Mouse (Mus musculus) liver, embryonic 14.5 days (tissue): ENCODE data around the gene H1foo. TPM values are rescaled to one million over a fixed set of nuclear protein-coding genes. Genes with fewer than 3 reads are reported as not detected.

Source experiments
- ATAC-seq: fragments of 200-750 bp; cut with Nextera tagmentation; 2 replicates; pipeline ENCODE4 v1.8.0; 2017; ENCODE audit warnings: moderate number of reproducible peaks, mild to moderate bottlenecking, moderate library complexity; ENCODE audit not compliant: insufficient read depth
- DNase-seq, 3 experiments: peaks; one replicate each; pipeline ENCODE4 v3.0.0-alpha.2; 2012 to 2013; ENCODE audit warnings: low read depth in 3 of 3, low spot score in 3 of 3
- H3K27ac ChIP-seq: fragments of 300-500 bp; sonication (generic); 2 replicates; pipeline ENCODE4 v1.5.1; 2014; ENCODE audit warnings: moderate library complexity, mild to moderate bottlenecking, control low read depth, inconsistent platforms
- H3K27me3 ChIP-seq: fragments of 300-500 bp; sonication (generic); 2 replicates; pipeline ENCODE4 v1.6.1; 2014; ENCODE audit warnings: mild to moderate bottlenecking, low read length, moderate library complexity; ENCODE audit not compliant: control insufficient read depth, insufficient read depth
- H3K36me3 ChIP-seq: fragments of 300-500 bp; sonication (generic); replicated peaks from 2 replicates; pipeline ENCODE4 v1.6.1; 2014; ENCODE audit warnings: low read depth; ENCODE audit not compliant: control insufficient read depth, insufficient read depth
- H3K4me1 ChIP-seq, 2 experiments: fragments of 200-500 bp in 1 of 2; fragments of 300-500 bp in 1 of 2; sonication (generic) in 1 of 2; replicated peaks; 2 replicates each; pipeline ENCODE4 v1.6.1; 2012 to 2014; ENCODE audit warnings: antibody characterized with exemption in 1 of 2, inconsistent platforms in 1 of 2, low read length in 1 of 2; ENCODE audit not compliant: control insufficient read depth in 2 of 2, insufficient read depth in 2 of 2
- H3K4me2 ChIP-seq: fragments of 300-500 bp; sonication (generic); 2 replicates; pipeline ENCODE4 v1.6.1; 2014; ENCODE audit warnings: low read depth, mild to moderate bottlenecking, control low read depth, moderate library complexity
- H3K4me3 ChIP-seq, 2 experiments: fragments of 200-500 bp in 1 of 2; fragments of 300-500 bp in 1 of 2; sonication (generic) in 1 of 2; 2 replicates each; pipeline ENCODE4 v1.5.1; 2012 to 2014; ENCODE audit warnings: low read depth in 2 of 2, low read length in 2 of 2, mild to moderate bottlenecking in 2 of 2, control low read depth in 1 of 2, inconsistent platforms in 1 of 2, moderate library complexity in 1 of 2; ENCODE audit not compliant: insufficient read depth in 1 of 2
- H3K9ac ChIP-seq: fragments of 300-500 bp; sonication (generic); replicated peaks from 2 replicates; pipeline ENCODE4 v1.6.1; 2014; ENCODE audit warnings: mild to moderate bottlenecking, control low read depth, moderate library complexity
- H3K9me3 ChIP-seq: fragments of 300-500 bp; sonication (generic); 2 replicates; pipeline ENCODE4 v1.6.1; 2016; ENCODE audit warnings: low read length, mixed read lengths; ENCODE audit not compliant: control insufficient read depth
- CTCF ChIP-seq: IDR thresholded peaks from 2 replicates; pipeline ENCODE4 v1.5.1; 2016; ENCODE audit warnings: antibody characterized with exemption, low read depth, control low read depth
- EP300 ChIP-seq: IDR thresholded peaks from 2 replicates; pipeline ENCODE4 v1.6.1; 2016; ENCODE audit warnings: antibody characterized with exemption, low read depth
- WGBS: fragments of 180-500 bp; shearing (Covaris S2); extraction: QIAGEN DNeasy Blood & Tissue Kit; methylation state at CpG from one replicate; pipeline ENCODE4 v1.1.7; 2014; ENCODE audit not compliant: insufficient replicate concordance; 5-methylcytosine and 5-hydroxymethylcytosine counted together
- polyA plus RNA-seq, 2 experiments: library from polyadenylated mRNA; depleted of rRNA in 1 of 2; stranded (reverse) in 1 of 2; unstranded in 1 of 2; fragments of >200 nt; fragmentation: Nextera tagmentation in 1 of 2; extraction: Ambion mirVana in 1 of 2; gene quantifications; 2 replicates each; pipeline versions ENCODE4 v1.2.1 to v1.2.3; 2012 to 2014

H1foo gene
- polyA plus RNA-seq, 2 experiments: not detected

DNA sequence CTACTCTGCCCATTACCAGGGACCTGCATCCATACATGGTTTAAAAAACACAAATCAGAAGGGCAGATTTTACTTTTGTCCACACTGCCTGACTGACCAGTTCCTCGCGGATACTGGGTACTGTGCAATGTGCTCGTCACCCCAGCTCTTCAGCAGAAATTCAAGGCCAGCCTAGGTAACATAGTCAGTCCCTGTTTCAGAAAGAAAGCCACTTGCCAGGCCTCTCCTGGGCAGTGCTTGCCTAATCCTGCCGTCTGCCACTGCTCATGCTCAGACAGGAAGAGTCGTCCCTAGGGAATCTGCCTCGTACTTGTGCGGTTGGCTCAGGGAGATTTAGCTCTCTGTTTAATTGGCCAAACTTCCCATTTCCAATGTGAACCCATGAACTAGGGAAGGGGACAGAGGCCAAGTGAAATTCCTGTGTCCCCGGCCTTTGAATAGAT, 43.2 kb upstream of the H1foo start:
- ATAC-seq: no peak
- WGBS: 75% methylated on average over 8 of the region's 8 CpGs
- no peak overlapping the region for H3K27ac ChIP-seq

DNA sequence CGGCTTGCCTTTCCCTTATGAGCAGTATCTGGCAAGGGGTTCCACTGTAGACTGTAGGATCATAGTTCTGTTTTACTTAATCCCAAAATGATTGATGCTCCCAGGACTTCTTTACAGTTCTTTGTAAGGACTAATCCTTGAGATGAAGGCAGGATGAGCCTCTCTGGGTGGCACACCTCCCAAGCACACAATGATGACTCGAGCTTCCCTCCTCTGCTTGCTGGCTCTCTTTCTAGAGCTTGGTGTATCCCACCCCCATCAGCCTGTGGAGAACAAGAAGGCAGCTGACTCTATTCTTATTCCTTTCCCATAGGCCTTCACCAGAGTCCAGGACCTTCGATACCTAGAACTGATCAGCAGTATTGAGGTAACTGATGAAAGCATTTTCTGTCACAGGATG, 42.2 kb upstream of the H1foo start:
- no peak for ATAC-seq
- no peak for DNase-seq

More for the DNA sequence above, 43.2 kb upstream of the H1foo start:
- Histone ChIP-seq H3K9ac (no peak overlapping the region), H3K36me3 (no peaks in the 10 kb centered on the region), H3K4me1 (peaks cover 0 to 2% of the 10 kb centered on the region in 2 experiments; a peak in 1 of 4 replicates), H3K4me3 (no peak overlapping the region), H3K27me3 (no peaks in the 10 kb centered on the region), H3K9me3 (no peaks in the 10 kb centered on the region), H3K4me2 (no peak overlapping the region)
- no peak for DNase-seq
- TF ChIP-seq EP300 (no peak), CTCF (no peak)

DNA sequence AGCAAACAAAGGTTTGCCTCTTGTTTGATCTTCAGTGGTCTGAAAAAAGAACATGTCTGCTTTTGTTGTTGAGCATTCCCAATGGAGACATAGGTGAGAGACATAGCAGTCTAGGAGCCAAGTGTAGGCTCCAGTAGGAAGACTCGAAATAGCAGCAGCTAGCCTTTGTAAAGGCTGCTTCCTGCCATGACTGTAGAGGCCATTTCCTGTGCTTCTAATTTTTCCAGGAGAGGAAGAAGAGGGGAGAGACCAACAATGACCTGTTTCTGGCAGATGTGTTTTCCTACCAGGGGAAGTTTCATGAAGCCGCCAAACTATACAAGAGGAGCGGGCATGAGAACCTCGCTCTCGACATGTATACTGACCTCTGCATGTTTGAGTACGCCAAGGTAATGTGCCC, 39.2 kb upstream of the H1foo start:
- no peak for TF ChIP-seq CTCF
- no peak for TF ChIP-seq EP300
- no peak overlapping the region for H3K27ac ChIP-seq

More for the DNA sequence above, 42.2 kb upstream of the H1foo start:
- TF ChIP-seq EP300 (no peak), CTCF (no peak)
- H3K9me3 ChIP-seq: no peaks in the 10 kb centered on the region
- WGBS: 60% methylated on average over 3 of the region's 3 CpGs
- no peaks in the 10 kb centered on the region for H3K27me3 ChIP-seq
- H3K4me2 ChIP-seq: no peak overlapping the region
- H3K27ac ChIP-seq: no peak overlapping the region
- H3K9ac ChIP-seq: no peak overlapping the region
- peaks cover 0 to 2% of the 10 kb centered on the region in 2 experiments; a peak in 1 of 4 replicates for H3K4me1 ChIP-seq
- H3K4me3 ChIP-seq: no peak overlapping the region
- H3K36me3 ChIP-seq: no peaks in the 10 kb centered on the region

DNA sequence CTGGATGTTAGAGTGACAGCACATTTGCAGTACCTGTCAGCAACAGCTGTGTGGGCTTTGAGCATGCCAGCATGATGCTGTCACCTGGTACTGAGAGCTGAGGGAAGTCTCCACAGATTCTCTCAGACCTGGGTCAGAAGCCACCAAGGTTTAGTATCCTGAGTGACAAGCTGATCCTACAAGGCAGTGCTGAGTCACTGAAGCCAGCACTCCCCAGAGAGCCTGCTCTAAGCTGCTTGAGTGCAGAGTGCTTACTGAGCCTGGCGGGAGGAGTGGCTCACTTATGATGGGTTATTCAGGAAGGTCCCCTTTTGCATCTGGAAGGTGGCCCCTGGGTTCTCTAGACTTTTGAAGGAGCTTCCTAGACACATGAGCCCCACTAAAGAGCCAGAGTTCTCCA, 38.3 kb upstream of the H1foo start:
- Histone ChIP-seq H3K27ac (no peak overlapping the region), H3K4me2 (no peak overlapping the region), H3K9ac (no peak overlapping the region), H3K27me3 (no peaks in the 10 kb centered on the region), H3K9me3 (no peaks in the 10 kb centered on the region), H3K36me3 (no peaks in the 10 kb centered on the region), H3K4me1 (peaks cover 9 to 20% of the 10 kb centered on the region in 2 experiments; a peak in 3 of 4 replicates), H3K4me3 (no peak overlapping the region)
- no peak for ATAC-seq
- DNase-seq: no peak
- 29% methylated on average over 1 of the region's 1 CpGs for WGBS
- TF ChIP-seq CTCF (no peak), EP300 (no peak)

More for the DNA sequence above, 39.2 kb upstream of the H1foo start:
- no peaks in the 10 kb centered on the region for H3K27me3 ChIP-seq
- no peak overlapping the region for H3K4me2 ChIP-seq
- H3K36me3 ChIP-seq: no peaks in the 10 kb centered on the region
- H3K4me1 ChIP-seq: peaks cover 9 to 20% of the 10 kb centered on the region in 2 experiments; a peak in 3 of 4 replicates
- no peak overlapping the region for H3K9ac ChIP-seq
- H3K9me3 ChIP-seq: no peaks in the 10 kb centered on the region
- H3K4me3 ChIP-seq: no peak overlapping the region
- ATAC-seq (no peak), DNase-seq (no peak)
- WGBS: 63% methylated on average over 6 of the region's 6 CpGs

DNA sequence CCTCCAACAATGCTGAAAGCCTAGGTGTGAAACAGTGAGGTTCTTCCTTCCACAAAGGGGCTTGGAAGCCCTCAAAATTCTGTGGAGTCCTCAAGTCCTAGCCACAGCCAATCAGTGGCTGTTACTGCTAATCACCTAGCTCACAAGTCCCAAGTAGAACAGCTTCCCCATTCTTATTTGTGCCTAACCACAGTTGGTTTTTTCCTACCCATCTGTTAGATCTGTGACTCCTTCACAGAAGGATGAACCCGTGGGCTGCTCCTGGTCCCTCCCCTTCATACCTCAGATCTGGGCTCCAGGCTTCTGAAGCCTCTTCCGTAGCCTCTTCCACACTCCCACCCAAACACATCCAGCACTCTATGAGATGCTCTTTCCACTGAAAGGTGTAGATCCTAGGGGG, 37.9 kb upstream of the H1foo start:
- Histone ChIP-seq H3K27ac (no peak overlapping the region), H3K36me3 (no peaks in the 10 kb centered on the region), H3K9me3 (no peaks in the 10 kb centered on the region), H3K4me1 (peaks cover 9 to 20% of the 10 kb centered on the region in 2 experiments; a peak in 3 of 4 replicates), H3K4me3 (no peak overlapping the region), H3K4me2 (no peak overlapping the region), H3K27me3 (no peaks in the 10 kb centered on the region), H3K9ac (no peak overlapping the region)
- no peak for ATAC-seq
- DNase-seq: no peak
- 35% methylated on average over 2 of the region's 2 CpGs for WGBS
- TF ChIP-seq EP300: no peak
- TF ChIP-seq CTCF: no peak
